Mouse (Mus musculus): ENCODE data around the gene Gm3646.

DNA sequence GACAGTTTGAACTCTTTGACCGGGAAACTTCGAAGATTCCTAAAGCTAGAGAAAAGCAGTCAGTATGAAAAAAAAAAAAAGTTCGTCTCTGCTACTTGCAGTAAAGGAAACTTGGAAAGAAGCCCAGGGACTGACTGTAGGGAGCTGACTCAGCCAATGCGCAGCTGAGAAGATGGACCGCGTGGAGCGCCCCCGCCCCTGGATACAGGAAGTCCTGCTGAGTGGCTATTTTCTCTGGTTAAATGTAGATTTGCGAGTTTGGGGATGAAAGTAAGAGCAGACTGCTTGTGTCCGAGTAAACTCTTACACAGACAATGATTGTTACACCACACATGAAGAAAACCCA, 43.1 kb downstream of the Gm3646 start:
- TF ChIP-seq CTCF (IDR thresholded peaks at IDR 0.05; ENCODE audit: extremely low read depth, insufficient read length, insufficient replicate concordance, low read depth, low read length) (no peak), POLR2A (IDR thresholded peaks at IDR 0.05; ENCODE audit: low read depth, low read length) (no peak)

Data from small intestine, adult 2 months (tissue).